Mouse (Mus musculus): Measurements from ENCODE around the gene Filip1l.

- TF ChIP-seq CTCF (IDR thresholded peaks at IDR 0.05; ENCODE audit: extremely low read depth, insufficient read length, insufficient replicate concordance, low read depth, low read length) (no peak), POLR2A (IDR thresholded peaks at IDR 0.05; ENCODE audit: low read depth, low read length) (no peak)
Observed at GRCm38 (mm10) chr16:57303716-57304115, 49.2 kb upstream of the Filip1l start.
